Mouse (Mus musculus): ENCODE data around the gene Nudt6. TPM values are rescaled to one million over a fixed set of nuclear protein-coding genes. Genes with fewer than 3 reads are reported as not detected.

Gene Nudt6
- polyA plus RNA-seq, 1 experiment, result 10.8 TPM

GRCm38 (mm10) chr3:37439770-37440169 is 19.8 kb upstream of the Nudt6 start:
- TF ChIP-seq POLR2A (IDR thresholded peaks at IDR 0.05; ENCODE audit: insufficient read length, low read depth), result no peak
- TF ChIP-seq CEBPB (IDR thresholded peaks at IDR 0.05; ENCODE audit: insufficient read depth, poor library complexity, severe bottlenecking), result no peak
- no peak for TF ChIP-seq E2F4 (IDR thresholded peaks at IDR 0.05; ENCODE audit: insufficient read depth)
- TF ChIP-seq REST (IDR thresholded peaks at IDR 0.05; ENCODE audit: insufficient read depth, insufficient read length), result no peak
- no peak for TF ChIP-seq USF1 (IDR thresholded peaks at IDR 0.05; ENCODE audit: low read depth)
- no peak for TF ChIP-seq TCF12 (IDR thresholded peaks at IDR 0.05; ENCODE audit: insufficient read depth, poor library complexity, severe bottlenecking)
- TF ChIP-seq MYOG (IDR thresholded peaks at IDR 0.05; ENCODE audit: control insufficient read depth in 1 of 3, insufficient read depth in 1 of 3, insufficient read length in 2 of 3, low read depth in 2 of 3), result no peak
- no peak for TF ChIP-seq MYOD1 (IDR thresholded peaks at IDR 0.05; ENCODE audit: control insufficient read depth in 1 of 3, insufficient read length in 2 of 3, low read depth in 2 of 3)
- no peak for TF ChIP-seq TCF3 (IDR thresholded peaks at IDR 0.05; ENCODE audit: insufficient read length, low read depth)
- no peak for TF ChIP-seq SRF (IDR thresholded peaks at IDR 0.05; ENCODE audit: control insufficient read depth, insufficient read length, low read depth)
- Histone ChIP-seq H3K36me3 (ENCODE audit: control insufficient read depth, insufficient read depth) (peaks cover 38% of the 10 kb centered on the region), H3ac (ENCODE audit: control insufficient read depth, insufficient read length) (no peak overlapping the region), H3K79me2 (ENCODE audit: control insufficient read depth, insufficient read depth) (no peaks in the 10 kb centered on the region), H3K27me3 (ENCODE audit: control insufficient read depth, insufficient read depth, insufficient read length) (no peaks in the 10 kb centered on the region), H3K4me3 (no peak overlapping the region), H3K4me2 (ENCODE audit: low read depth) (no peak overlapping the region)

GRCm38 (mm10) chr3:37430359-37430758 is 10.3 kb upstream of the Nudt6 start:
- H3K36me3 ChIP-seq (ENCODE audit: control insufficient read depth, insufficient read depth), result peaks cover 39% of the 10 kb centered on the region
- TF ChIP-seq TCF12 (IDR thresholded peaks at IDR 0.05; ENCODE audit: insufficient read depth, poor library complexity, severe bottlenecking), result no peak
- TF ChIP-seq POLR2A (IDR thresholded peaks at IDR 0.05; ENCODE audit: insufficient read length, low read depth), result no peak
- no peak for TF ChIP-seq CEBPB (IDR thresholded peaks at IDR 0.05; ENCODE audit: insufficient read depth, poor library complexity, severe bottlenecking)
- TF ChIP-seq TCF3 (IDR thresholded peaks at IDR 0.05; ENCODE audit: insufficient read length, low read depth), result no peak
- TF ChIP-seq MAX (IDR thresholded peaks at IDR 0.05; ENCODE audit: low read depth), result no peak
- TF ChIP-seq MYOD1 (IDR thresholded peaks at IDR 0.05; ENCODE audit: control insufficient read depth in 1 of 3, insufficient read length in 2 of 3, low read depth in 2 of 3), result no peak
- no peak for TF ChIP-seq USF1 (IDR thresholded peaks at IDR 0.05; ENCODE audit: low read depth)
- no peak for TF ChIP-seq MYOG (IDR thresholded peaks at IDR 0.05; ENCODE audit: control insufficient read depth in 1 of 3, insufficient read depth in 1 of 3, insufficient read length in 2 of 3, low read depth in 2 of 3)
- TF ChIP-seq REST (IDR thresholded peaks at IDR 0.05; ENCODE audit: insufficient read depth, insufficient read length), result no peak
- no peak overlapping the region for H3ac ChIP-seq (ENCODE audit: control insufficient read depth, insufficient read length)
- peaks cover 8% of the 10 kb centered on the region for H3K79me2 ChIP-seq (ENCODE audit: control insufficient read depth, insufficient read depth)
- no peak overlapping the region for H3K4me3 ChIP-seq
- no peaks in the 10 kb centered on the region for H3K27me3 ChIP-seq (ENCODE audit: control insufficient read depth, insufficient read depth, insufficient read length)
- no peak overlapping the region for H3K4me2 ChIP-seq (ENCODE audit: low read depth)

GRCm38 (mm10) chr3:37426069-37426468 is 6.1 kb upstream of the Nudt6 start:
- H3K79me2 ChIP-seq (ENCODE audit: control insufficient read depth, insufficient read depth), result peaks cover 40% of the 10 kb centered on the region
- H3K36me3 ChIP-seq (ENCODE audit: control insufficient read depth, insufficient read depth), result peaks cover 39% of the 10 kb centered on the region
- H3ac ChIP-seq (ENCODE audit: control insufficient read depth, insufficient read length), result no peak overlapping the region
- TF ChIP-seq MAX (IDR thresholded peaks at IDR 0.05; ENCODE audit: low read depth), result no peak
- TF ChIP-seq TCF3 (IDR thresholded peaks at IDR 0.05; ENCODE audit: insufficient read length, low read depth), result no peak
- TF ChIP-seq TCF12 (IDR thresholded peaks at IDR 0.05; ENCODE audit: insufficient read depth, poor library complexity, severe bottlenecking), result no peak
- no peak for TF ChIP-seq SRF (IDR thresholded peaks at IDR 0.05; ENCODE audit: control insufficient read depth, insufficient read length, low read depth)
- TF ChIP-seq CEBPB (IDR thresholded peaks at IDR 0.05; ENCODE audit: insufficient read depth, poor library complexity, severe bottlenecking), result no peak
- no peak for TF ChIP-seq USF1 (IDR thresholded peaks at IDR 0.05; ENCODE audit: low read depth)
- TF ChIP-seq MYOG (IDR thresholded peaks at IDR 0.05; ENCODE audit: control insufficient read depth in 1 of 3, insufficient read depth in 1 of 3, insufficient read length in 2 of 3, low read depth in 2 of 3), result no peak
- no peak for TF ChIP-seq MYOD1 (IDR thresholded peaks at IDR 0.05; ENCODE audit: control insufficient read depth in 1 of 3, insufficient read length in 2 of 3, low read depth in 2 of 3)
- TF ChIP-seq POLR2AphosphoS2 (IDR thresholded peaks at IDR 0.05; ENCODE audit: insufficient read length, low read depth), result no peak
- TF ChIP-seq E2F4 (IDR thresholded peaks at IDR 0.05; ENCODE audit: insufficient read depth), result no peak
- TF ChIP-seq POLR2A (IDR thresholded peaks at IDR 0.05; ENCODE audit: insufficient read length, low read depth), result no peak
- TF ChIP-seq REST (IDR thresholded peaks at IDR 0.05; ENCODE audit: insufficient read depth, insufficient read length), result no peak
- no peaks in the 10 kb centered on the region for H3K27me3 ChIP-seq (ENCODE audit: control insufficient read depth, insufficient read depth, insufficient read length)
- no peak overlapping the region for H3K4me2 ChIP-seq (ENCODE audit: low read depth)
- no peak overlapping the region for H3K4me3 ChIP-seq

DNA sequence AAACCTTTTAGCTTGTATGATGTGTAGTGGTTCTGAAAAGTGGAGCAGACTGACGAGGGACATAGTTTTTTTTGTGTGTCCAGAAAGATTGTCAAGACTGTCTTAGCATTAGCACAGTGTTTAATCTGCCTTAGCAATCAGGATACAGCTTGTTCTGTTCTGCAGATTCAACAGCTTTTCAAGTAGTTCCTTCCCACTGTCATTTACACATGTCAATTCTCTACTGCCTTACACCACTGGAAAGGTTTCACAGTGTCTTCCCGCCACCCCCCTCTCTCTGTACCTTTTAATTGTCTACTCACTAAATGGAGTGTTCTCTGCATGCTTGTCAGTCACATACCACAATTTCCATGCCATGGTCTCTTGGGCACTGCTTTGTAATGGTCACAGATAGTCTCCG is 1.2 kb upstream of the Nudt6 start:
- H3K36me3 ChIP-seq (ENCODE audit: control insufficient read depth, insufficient read depth), result peaks cover 22% of the 10 kb centered on the region
- H3ac ChIP-seq (ENCODE audit: control insufficient read depth, insufficient read length), result peak overlapping the region; percentile 99
- no peak for TF ChIP-seq USF1 (IDR thresholded peaks at IDR 0.05; ENCODE audit: low read depth)
- TF ChIP-seq CEBPB (IDR thresholded peaks at IDR 0.05; ENCODE audit: insufficient read depth, poor library complexity, severe bottlenecking), result no peak
- no peak for TF ChIP-seq TCF12 (IDR thresholded peaks at IDR 0.05; ENCODE audit: insufficient read depth, poor library complexity, severe bottlenecking)
- no peak for TF ChIP-seq MYOG (IDR thresholded peaks at IDR 0.05; ENCODE audit: control insufficient read depth in 1 of 3, insufficient read depth in 1 of 3, insufficient read length in 2 of 3, low read depth in 2 of 3)
- no peak for TF ChIP-seq POLR2AphosphoS2 (IDR thresholded peaks at IDR 0.05; ENCODE audit: insufficient read length, low read depth)
- no peak for TF ChIP-seq MYOD1 (IDR thresholded peaks at IDR 0.05; ENCODE audit: control insufficient read depth in 1 of 3, insufficient read length in 2 of 3, low read depth in 2 of 3)
- no peak for TF ChIP-seq REST (IDR thresholded peaks at IDR 0.05; ENCODE audit: insufficient read depth, insufficient read length)
- no peak for TF ChIP-seq POLR2A (IDR thresholded peaks at IDR 0.05; ENCODE audit: insufficient read length, low read depth)
- TF ChIP-seq MAX (IDR thresholded peaks at IDR 0.05; ENCODE audit: low read depth), result no peak
- no peak for TF ChIP-seq SRF (IDR thresholded peaks at IDR 0.05; ENCODE audit: control insufficient read depth, insufficient read length, low read depth)
- TF ChIP-seq TCF3 (IDR thresholded peaks at IDR 0.05; ENCODE audit: insufficient read length, low read depth), result no peak
- TF ChIP-seq E2F4 (IDR thresholded peaks at IDR 0.05; ENCODE audit: insufficient read depth), result no peak
- H3K4me3 ChIP-seq, result peak overlapping the region; percentile 79
- H3K4me2 ChIP-seq (ENCODE audit: low read depth), result peak overlapping the region; percentile 74
- H3K27me3 ChIP-seq (ENCODE audit: control insufficient read depth, insufficient read depth, insufficient read length), result no peaks in the 10 kb centered on the region
- peaks cover 44% of the 10 kb centered on the region for H3K79me2 ChIP-seq (ENCODE audit: control insufficient read depth, insufficient read depth)
